ENCODE assay signal across 8 mouse cellular contexts in the genomic region with DNA sequence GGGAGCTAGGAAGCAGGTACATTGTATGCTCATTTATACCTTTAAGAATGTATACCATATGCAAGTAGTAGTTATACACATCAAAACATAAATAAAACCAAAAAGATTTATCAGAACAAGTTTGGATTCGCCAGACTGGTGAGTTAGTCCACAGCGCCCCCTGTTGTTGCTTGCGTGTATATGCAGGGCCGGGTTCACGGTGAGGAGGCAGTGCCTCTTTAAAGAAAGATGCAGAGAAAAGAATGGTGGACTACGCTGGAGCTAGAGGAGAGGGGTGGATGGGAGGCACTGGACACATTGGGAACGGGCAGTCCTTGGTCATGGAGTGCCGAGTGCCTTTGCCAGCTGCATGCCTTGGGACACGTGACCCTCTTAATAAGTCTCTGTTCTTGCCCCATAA. TPM values are rescaled to one million over a fixed set of nuclear protein-coding genes. Genes with fewer than 3 reads are reported as not detected.
DNase-seq lines count a peak whose midpoint lies in the region; ATAC-seq and TF ChIP-seq lines count a peak whose summit lies in the region.
"Had no signal": no experiment of that assay in that cellular context is flagged by ENCODE, and none has a peak within 500 bp of the region (broad histone marks: within the 10 kb centered on the region; RNA-seq: fewer than 3 reads in every experiment).

No protein-coding gene starts in this region.

- H3K4me2 ChIP-seq in CH12.LX (ENCODE audit: insufficient read depth, low read depth, poor library complexity, severe bottlenecking), result no peak overlapping the region
- H3K4me2 ChIP-seq in lung, postnatal 0 days (replicated peaks; ENCODE audit: low read depth, low read length), result no peak overlapping the region
- H3K4me2 ChIP-seq: liver, embryonic 15.5 days had no signal

- H3K4me1 ChIP-seq in CH12.LX (ENCODE audit: control insufficient read depth in 1 of 2, insufficient read depth in 2 of 2), result peaks cover 0 to 13% of the 10 kb centered on the region in 2 experiments; a peak in 2 of 4 replicates
- no peaks in the 10 kb centered on the region for H3K4me1 ChIP-seq in lung, postnatal 0 days (ENCODE audit: insufficient read depth, low read depth, low read length)
- H3K4me1 ChIP-seq: liver, embryonic 15.5 days had no signal

- no peak overlapping the region for H3K4me3 ChIP-seq in CH12.LX (replicated peaks in 1 of 3; ENCODE audit: low read depth in 2 of 3, low read length in 2 of 3, poor library complexity in 1 of 3)
- H3K4me3 ChIP-seq in lung, postnatal 0 days (ENCODE audit: low read depth, low read length), result no peak overlapping the region
- H3K4me3 ChIP-seq: liver, embryonic 15.5 days had no signal

- no peak for TF ChIP-seq POLR2A in CH12.LX (IDR thresholded peaks at IDR 0.05; ENCODE audit: low read depth, low read length)

- peak; percentile 95 to 97 for TF ChIP-seq CTCF in CH12.LX (conservative IDR thresholded peaks at IDR 0.05 in 1 of 2, IDR thresholded peaks at IDR 0.05 in 1 of 2; ENCODE audit: low read depth in 2 of 2, low read length in 2 of 2)
- peak; percentile 96 for TF ChIP-seq CTCF in lung, postnatal 0 days (IDR thresholded peaks at IDR 0.05)

- TF ChIP-seq EP300 in CH12.LX (IDR thresholded peaks at IDR 0.05; ENCODE audit: low read length), result no peak
- TF ChIP-seq EP300 in lung, postnatal 0 days (IDR thresholded peaks at IDR 0.05), result no peak

- peak; percentile 69 for DNase-seq in CH12.LX (ENCODE audit: extremely low read depth)
- peak; percentile 92 for DNase-seq in NIH3T3 (ENCODE audit: low read depth)
- peak; percentile 68 to 75 for DNase-seq in cerebellum, postnatal 36 days
- DNase-seq in gastrocnemius, postnatal 4 days (ENCODE audit: low spot score in 2 of 2), result peak; percentile 71 to 73
- peak; percentile 60 for DNase-seq in layer of hippocampus, adult 11-12 months (ENCODE audit: low spot score)
- peak; percentile 71 for DNase-seq in lung, postnatal 0 days (ENCODE audit: low spot score)
- peak; percentile 48 for DNase-seq in skeletal muscle tissue, adult 2 months (ENCODE audit: low read depth, low spot score)

- dilution Hi-C loops in CH12.LX (cut with MboI; ENCODE audit: extremely low pct_ligation_motif_present, extremely low pct_unique_long_range_greater_than_20kb, low sequenced_read_pairs), result no loop called here

- ATAC-seq in lung, postnatal 0 days, result no peak

- 4% methylated on average over 9 of the region's 9 CpGs for WGBS in lung, postnatal 0 days

- no peak overlapping the region for H3K9ac ChIP-seq in CH12.LX (ENCODE audit: insufficient read depth, low read depth)
- H3K9ac ChIP-seq in lung, postnatal 0 days (replicated peaks; ENCODE audit: low read depth), result no peak overlapping the region
- H3K9ac ChIP-seq: liver, embryonic 15.5 days had no signal

- H3K27ac ChIP-seq in CH12.LX (ENCODE audit: insufficient read depth, low read depth), result no peak overlapping the region
- no peak overlapping the region for H3K27ac ChIP-seq in lung, postnatal 0 days (ENCODE audit: low read length)
- H3K27ac ChIP-seq: liver, embryonic 15.5 days had no signal

- H3K79me2 ChIP-seq in CH12.LX (replicated peaks; ENCODE audit: control insufficient read depth, extremely low read depth, insufficient read depth, poor library complexity, severe bottlenecking), result no peaks in the 10 kb centered on the region

- peak; percentile 95 for TF ChIP-seq RAD21 in CH12.LX (IDR thresholded peaks at IDR 0.05; ENCODE audit: low read depth, low read length)

- in situ Hi-C loops in CH12.LX (cut with MboI; ENCODE audit: low pct_ligation_motif_present, low pct_unique_long_range_greater_than_20kb, low sequenced_read_pairs), result no loop called here

- peaks cover 43% of the 10 kb centered on the region for H3K27me3 ChIP-seq in CH12.LX (replicated peaks)
- no peaks in the 10 kb centered on the region for H3K27me3 ChIP-seq in lung, postnatal 0 days (replicated peaks; ENCODE audit: insufficient read depth, low read length)
- H3K27me3 ChIP-seq: liver, embryonic 15.5 days had no signal

- H3K9me3 ChIP-seq in CH12.LX (replicated peaks; ENCODE audit: low read length), result no peaks in the 10 kb centered on the region
- H3K9me3 ChIP-seq in lung, postnatal 0 days (ENCODE audit: low read length), result no peaks in the 10 kb centered on the region
- H3K9me3 ChIP-seq: liver, embryonic 15.5 days had no signal

- H3K36me3 ChIP-seq in CH12.LX (replicated peaks in 1 of 2; ENCODE audit: control insufficient read depth in 1 of 2, insufficient read depth in 1 of 2, low read length in 1 of 2), result no peaks in the 10 kb centered on the region
- no peaks in the 10 kb centered on the region for H3K36me3 ChIP-seq in lung, postnatal 0 days (ENCODE audit: insufficient read depth, low read length)
- H3K36me3 ChIP-seq: liver, embryonic 15.5 days had no signal

TF ChIP-seq in CH12.LX, 34 proteins besides CTCF, POLR2A, EP300 and RAD21:
- TF ChIP-seq ZC3H11A (IDR thresholded peaks at IDR 0.05; ENCODE audit: low read depth, low read length), result 0 out of 2 replicates have a peak, but pooled peaks have one; percentile 7
- peak; percentile 79 for TF ChIP-seq SMC3 (IDR thresholded peaks at IDR 0.05; ENCODE audit: low read depth, low read length)
- TF ChIP-seq JUN (IDR thresholded peaks at IDR 0.05; ENCODE audit: insufficient read depth, low read depth, low read length), result no peak

RNA-seq across cellular contexts. Expression of a gene that starts 12.1 kb away (rescaled TPM):
- total RNA-seq in CH12.LX (2012; rRNA removed) (not detected in 2 replicates), CH12.LX (2014; rRNA removed) (not detected in 2 replicates)
- not detected in 2 replicates for polyA plus RNA-seq in CH12.LX (2012; ENCODE audit: insufficient read length, low read depth)
- total RNA-seq in gastrocnemius, postnatal 4 days (2021), result under 1 TPM; 0.10 to 0.18 TPM
- polyA plus RNA-seq in lung, postnatal 0 days (2015; fragmentation: Nextera tagmentation; extraction: Ambion mirVana), result 0.04 and 0.05 TPM in 2 replicates

RNA-seq across cellular contexts. Expression of a gene that starts 46.2 kb away (rescaled TPM):
- total RNA-seq in CH12.LX (2012; rRNA removed) (43.4 and 45.4 TPM in 2 replicates), CH12.LX (2014; rRNA removed) (56.4 and 59.8 TPM in 2 replicates)
- 52.7 and 53.4 TPM in 2 replicates for polyA plus RNA-seq in CH12.LX (2012; ENCODE audit: insufficient read length, low read depth)
- total RNA-seq in gastrocnemius, postnatal 4 days (2021), result 10 to 100 TPM; 75.7 to 84.0 TPM
- 20.4 and 22.8 TPM in 2 replicates for polyA plus RNA-seq in lung, postnatal 0 days (2015; fragmentation: Nextera tagmentation; extraction: Ambion mirVana)

RNA-seq across cellular contexts. Expression of a gene that starts 47.2 kb away (rescaled TPM):
- total RNA-seq in CH12.LX (2012; rRNA removed) (0.08 and 0.13 TPM in 2 replicates), CH12.LX (2014; rRNA removed) (0.23 and 0.35 TPM in 2 replicates)
- polyA plus RNA-seq in CH12.LX (2012; ENCODE audit: insufficient read length, low read depth), result 0.15 and 0.20 TPM in 2 replicates
- total RNA-seq in gastrocnemius, postnatal 4 days (2021), result 10 to 100 TPM; 23.0 to 24.4 TPM
- polyA plus RNA-seq in lung, postnatal 0 days (2015; fragmentation: Nextera tagmentation; extraction: Ambion mirVana), result 19.6 and 20.8 TPM in 2 replicates

Comparison
In these comparisons a context has a peak if more than half of its experiments do, and no peak if none do; other contexts are left out.
1. RNA of a gene that starts 47.2 kb away (total RNA-seq): 23.0 to 24.4 TPM in gastrocnemius, postnatal 4 days; 0.08 to 0.35 TPM in CH12.LX; every median in the first group is over 10 times any median in the second.
2. Peak in every context shown above with its lines, with median percentiles within 50 percentile points of each other: DNase-seq.